Mouse (Mus musculus) midbrain, embryonic 12.5 days (tissue): ENCODE data around the gene 4930402F06Rik. TPM values are rescaled to one million over a fixed set of nuclear protein-coding genes. Genes with fewer than 3 reads are reported as not detected.

Experiments
- ATAC-seq: fragments of 200-750 bp; cut with Nextera tagmentation; 2 replicates; pipeline ENCODE4 v1.8.0; 2017; ENCODE audit warnings: low read depth, moderate TSS enrichment, moderate library complexity; ENCODE audit not compliant: low FRiP score
- H3K27ac ChIP-seq: fragments of 300-500 bp; sonication (generic); replicated peaks from 2 replicates; pipeline ENCODE4 v1.5.1; 2016; ENCODE audit warnings: mild to moderate bottlenecking
- H3K27me3 ChIP-seq: fragments of 300-500 bp; sonication (generic); 2 replicates; pipeline ENCODE4 v1.6.1; 2016; ENCODE audit warnings: mild to moderate bottlenecking
- H3K36me3 ChIP-seq: fragments of 300-500 bp; sonication (generic); 2 replicates; pipeline ENCODE4 v1.6.1; 2016
- H3K4me1 ChIP-seq: fragments of 300-500 bp; sonication (generic); 2 replicates; pipeline ENCODE4 v1.6.1; 2016
- H3K4me2 ChIP-seq: fragments of 300-500 bp; sonication (generic); replicated peaks from 2 replicates; pipeline ENCODE4 v1.6.1; 2016; ENCODE audit warnings: mild to moderate bottlenecking, moderate library complexity
- H3K4me3 ChIP-seq: fragments of 300-500 bp; sonication (generic); 2 replicates; pipeline ENCODE4 v1.5.1; 2016; ENCODE audit warnings: mild to moderate bottlenecking
- H3K9ac ChIP-seq: fragments of 300-500 bp; sonication (generic); replicated peaks from 2 replicates; pipeline ENCODE4 v1.6.1; 2016; ENCODE audit warnings: mild to moderate bottlenecking, moderate library complexity
- H3K9me3 ChIP-seq: fragments of 300-500 bp; sonication (generic); 2 replicates; pipeline ENCODE4 v1.6.1; 2016; ENCODE audit warnings: mild to moderate bottlenecking
- WGBS: fragments of 180-500 bp; shearing (Covaris S2); methylation state at CpG from one replicate; pipeline ENCODE4 v1.1.7; 2016; 5-methylcytosine and 5-hydroxymethylcytosine counted together
- polyA plus RNA-seq: library from polyadenylated mRNA; unstranded; fragments of >200 nt; fragmentation: Nextera tagmentation; extraction: Ambion mirVana; gene quantifications from 2 replicates; pipeline ENCODE4 v1.2.1, GENCODE M21; 2016

Gene 4930402F06Rik
- polyA plus RNA-seq, 1 experiment from 2014 or later = not detected

DNA sequence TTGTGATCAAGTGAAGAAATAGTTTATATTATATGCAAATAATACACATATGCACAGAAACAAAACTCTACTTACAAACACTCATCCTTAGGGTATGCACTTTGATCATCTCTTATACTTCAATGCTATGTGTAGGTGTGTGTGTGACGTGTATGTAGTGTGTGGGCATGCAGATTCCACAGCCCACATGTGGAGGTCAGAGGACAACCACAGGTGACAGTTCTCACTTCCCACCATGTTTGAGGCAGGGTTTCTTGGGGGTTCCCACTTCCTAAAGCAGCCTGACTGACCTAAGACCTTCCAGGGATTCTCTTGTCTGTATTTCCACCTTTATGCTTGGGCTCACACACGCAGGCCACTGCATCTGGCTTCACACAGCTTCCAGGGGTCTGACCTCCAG, 15.3 kb upstream of the 4930402F06Rik start:
- H3K36me3 ChIP-seq = no peaks in the 10 kb centered on the region
- no peaks in the 10 kb centered on the region for H3K27me3 ChIP-seq
- 90% methylated on average over 2 of the region's 2 CpGs for WGBS
- no peak overlapping the region for H3K4me2 ChIP-seq
- no peak overlapping the region for H3K27ac ChIP-seq
- no peak for ATAC-seq
- no peak overlapping the region for H3K4me3 ChIP-seq
- H3K9ac ChIP-seq = no peak overlapping the region
- no peaks in the 10 kb centered on the region for H3K9me3 ChIP-seq
- no peaks in the 10 kb centered on the region for H3K4me1 ChIP-seq

DNA sequence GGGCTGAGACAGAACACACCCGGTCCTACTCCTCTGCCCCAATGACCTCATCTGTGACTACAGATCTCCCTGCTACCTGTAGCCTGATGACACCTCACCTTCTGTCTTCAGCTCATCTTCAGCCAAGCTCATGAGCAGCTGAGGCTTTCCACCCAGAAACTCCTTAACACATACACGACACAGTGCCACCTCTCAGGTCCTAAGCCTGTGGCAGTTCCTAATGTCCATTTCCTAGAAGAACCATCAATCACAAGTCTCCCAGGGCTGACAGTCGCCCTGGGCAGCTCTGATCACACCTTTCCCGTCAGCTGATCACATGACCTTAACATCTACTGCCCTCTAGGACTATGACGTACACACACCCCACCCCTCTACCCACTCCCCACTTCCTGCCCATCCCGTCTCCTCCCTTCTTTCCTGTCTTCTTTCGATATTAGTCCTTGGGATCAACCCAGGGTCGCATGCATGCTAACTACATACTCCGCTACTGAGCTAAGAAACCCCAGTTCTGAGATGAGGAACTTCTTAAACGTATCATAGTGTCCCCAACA, 14.7 kb upstream of the 4930402F06Rik start:
- no peak overlapping the region for H3K27ac ChIP-seq
- H3K36me3 ChIP-seq = no peaks in the 10 kb centered on the region
- no peaks in the 10 kb centered on the region for H3K27me3 ChIP-seq
- WGBS = 85% methylated on average over 10 of the region's 10 CpGs
- no peak overlapping the region for H3K9ac ChIP-seq
- no peak overlapping the region for H3K4me2 ChIP-seq
- no peak overlapping the region for H3K4me3 ChIP-seq
- no peak for ATAC-seq
- H3K4me1 ChIP-seq = no peaks in the 10 kb centered on the region
- no peaks in the 10 kb centered on the region for H3K9me3 ChIP-seq

DNA sequence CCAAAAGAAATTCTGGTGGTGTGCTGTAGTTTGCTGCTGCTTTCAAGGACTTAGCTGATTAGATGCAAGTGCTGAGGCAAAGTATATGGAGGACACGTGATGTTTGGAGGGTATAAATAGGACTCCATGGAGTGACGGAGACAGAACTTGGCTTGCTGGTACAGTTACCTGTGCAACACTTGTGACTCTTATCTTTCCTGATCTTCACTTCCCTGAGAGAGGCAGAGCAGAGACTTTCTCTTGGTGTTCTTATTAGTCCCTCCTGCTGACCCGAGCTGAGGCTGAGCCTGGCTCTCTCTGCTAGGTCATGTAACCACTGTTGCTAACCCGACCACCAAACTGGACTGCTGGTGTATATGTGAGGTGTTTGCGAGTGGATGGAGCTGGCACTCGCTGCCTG, 12.5 kb upstream of the 4930402F06Rik start:
- Histone ChIP-seq H3K9ac (no peak overlapping the region), H3K4me3 (no peak overlapping the region), H3K27ac (no peak overlapping the region), H3K27me3 (no peaks in the 10 kb centered on the region), H3K4me2 (no peak overlapping the region), H3K4me1 (no peaks in the 10 kb centered on the region), H3K36me3 (no peaks in the 10 kb centered on the region), H3K9me3 (no peaks in the 10 kb centered on the region)
- ATAC-seq = no peak
- 89% methylated on average over 6 of the region's 6 CpGs for WGBS

DNA sequence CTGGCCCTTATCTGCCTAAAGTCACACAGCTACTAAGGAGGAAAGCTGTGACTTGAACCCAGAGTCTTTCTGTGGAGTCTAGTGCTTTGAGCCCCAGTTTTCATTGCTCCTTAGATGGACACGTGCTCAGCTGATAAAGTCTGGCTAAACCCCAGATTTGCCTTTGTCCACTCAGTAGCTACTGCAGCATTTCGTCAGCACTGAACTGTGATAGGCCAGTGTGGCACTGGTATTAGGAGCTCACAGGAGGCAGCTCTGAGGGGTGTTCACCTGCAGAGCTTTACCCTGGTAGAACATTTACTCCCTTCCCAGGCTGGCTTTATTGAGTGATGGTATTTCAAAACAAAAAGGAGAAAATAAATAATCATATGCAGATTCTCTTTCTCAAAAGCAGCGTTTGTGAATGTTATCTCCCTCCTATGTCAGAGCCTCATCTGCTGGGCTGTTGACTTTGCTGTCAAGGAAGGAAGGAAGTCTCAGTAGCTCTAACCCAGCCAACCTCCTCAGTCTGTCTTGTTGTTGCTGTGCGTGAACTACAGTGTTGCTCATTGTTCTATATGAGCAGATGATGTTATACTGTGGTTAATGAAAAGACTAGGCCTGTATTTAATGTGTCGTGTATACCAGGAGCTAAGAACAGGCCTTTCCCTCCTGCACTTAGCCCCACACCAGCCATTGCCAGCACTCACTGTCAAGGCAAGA, 11.6 kb upstream of the 4930402F06Rik start:
- WGBS = 80% methylated on average over 5 of the region's 5 CpGs

DNA sequence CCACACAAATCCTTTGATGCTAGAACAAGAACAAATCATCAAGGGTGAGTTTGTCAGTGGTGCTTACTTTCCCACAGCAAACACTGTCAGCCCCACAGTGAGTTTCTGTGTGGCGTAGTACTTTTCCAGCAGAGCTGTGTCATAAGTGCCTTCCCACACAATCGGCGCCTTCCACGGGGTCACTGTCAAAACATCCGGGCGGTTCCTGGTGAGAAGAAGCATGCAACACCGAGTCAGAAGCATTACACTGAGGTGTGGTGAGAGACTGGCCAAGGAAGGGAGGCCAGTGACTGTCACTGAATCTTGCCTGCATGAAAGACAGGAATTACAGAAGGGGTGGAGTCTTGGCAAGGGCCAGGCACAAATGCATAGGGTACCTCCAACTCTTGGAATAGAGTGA, 10.9 kb upstream of the 4930402F06Rik start:
- H3K27ac ChIP-seq = no peak overlapping the region
- 74% methylated on average over 7 of the region's 7 CpGs for WGBS
- no peak overlapping the region for H3K4me2 ChIP-seq
- no peaks in the 10 kb centered on the region for H3K4me1 ChIP-seq
- H3K27me3 ChIP-seq = no peaks in the 10 kb centered on the region
- H3K36me3 ChIP-seq = no peaks in the 10 kb centered on the region
- ATAC-seq = no peak
- no peak overlapping the region for H3K9ac ChIP-seq
- no peak overlapping the region for H3K4me3 ChIP-seq
- H3K9me3 ChIP-seq = no peaks in the 10 kb centered on the region

More for the DNA sequence above, 11.6 kb upstream of the 4930402F06Rik start:
- ATAC-seq = no peak
- H3K4me2 ChIP-seq = no peak overlapping the region
- no peaks in the 10 kb centered on the region for H3K36me3 ChIP-seq
- H3K4me1 ChIP-seq = no peaks in the 10 kb centered on the region
- H3K9me3 ChIP-seq = no peaks in the 10 kb centered on the region
- H3K27ac ChIP-seq = no peak overlapping the region
- no peak overlapping the region for H3K4me3 ChIP-seq
- no peaks in the 10 kb centered on the region for H3K27me3 ChIP-seq
- no peak overlapping the region for H3K9ac ChIP-seq

DNA sequence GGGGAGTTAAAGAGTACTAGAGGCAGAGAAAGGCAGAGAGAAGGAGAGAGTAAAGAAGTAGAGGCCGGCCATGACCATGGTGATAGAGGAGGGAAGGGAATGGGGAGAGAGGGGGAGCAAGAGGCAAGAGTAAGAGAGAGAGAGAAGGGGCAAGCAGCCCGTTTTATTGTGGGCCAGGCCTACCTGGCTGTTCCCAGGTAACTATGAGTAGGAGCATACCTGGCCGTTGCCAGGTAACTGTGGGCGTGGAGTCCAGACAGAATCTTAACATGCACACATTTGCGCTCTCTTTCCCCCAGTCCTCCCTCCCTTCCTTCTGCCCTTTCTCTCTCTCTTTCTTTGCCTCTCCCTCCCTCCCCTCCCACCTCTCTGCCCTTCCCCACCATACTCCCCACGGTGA, 10.3 kb upstream of the 4930402F06Rik start:
- 90% methylated on average over 6 of the region's 6 CpGs for WGBS
- H3K27ac ChIP-seq = no peak overlapping the region

DNA sequence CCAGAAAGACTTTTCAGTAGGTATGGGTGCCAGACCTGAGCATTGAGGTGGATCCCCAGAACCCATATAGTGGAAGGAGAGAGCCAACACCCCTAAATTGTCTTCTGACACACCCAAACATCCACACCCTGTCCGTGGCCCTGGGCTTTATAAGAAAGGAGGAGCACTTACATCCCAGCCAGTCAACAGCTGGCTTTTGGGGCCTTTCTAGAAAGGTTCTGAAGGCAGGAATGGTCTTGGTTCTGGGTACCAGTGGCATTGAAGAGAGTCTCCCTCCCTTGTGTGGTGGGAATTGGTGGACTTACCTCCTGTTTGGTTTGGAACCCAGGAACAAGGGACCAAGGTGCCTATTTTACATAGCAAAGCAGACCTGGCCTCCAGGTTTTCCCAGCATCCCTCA, 9.6 kb upstream of the 4930402F06Rik start:
- Histone ChIP-seq H3K4me1 (no peaks in the 10 kb centered on the region), H3K36me3 (no peaks in the 10 kb centered on the region), H3K9ac (no peak overlapping the region), H3K27me3 (no peaks in the 10 kb centered on the region), H3K9me3 (no peaks in the 10 kb centered on the region), H3K4me2 (no peak overlapping the region), H3K27ac (no peak overlapping the region), H3K4me3 (no peak overlapping the region)
- ATAC-seq = no peak
- WGBS = 43% methylated on average over 1 of the region's 1 CpGs

More for the DNA sequence above, 10.3 kb upstream of the 4930402F06Rik start:
- Histone ChIP-seq H3K27me3 (no peaks in the 10 kb centered on the region), H3K36me3 (no peaks in the 10 kb centered on the region), H3K4me3 (no peak overlapping the region), H3K9me3 (no peaks in the 10 kb centered on the region), H3K9ac (no peak overlapping the region), H3K4me1 (no peaks in the 10 kb centered on the region), H3K4me2 (no peak overlapping the region)
- no peak for ATAC-seq

DNA sequence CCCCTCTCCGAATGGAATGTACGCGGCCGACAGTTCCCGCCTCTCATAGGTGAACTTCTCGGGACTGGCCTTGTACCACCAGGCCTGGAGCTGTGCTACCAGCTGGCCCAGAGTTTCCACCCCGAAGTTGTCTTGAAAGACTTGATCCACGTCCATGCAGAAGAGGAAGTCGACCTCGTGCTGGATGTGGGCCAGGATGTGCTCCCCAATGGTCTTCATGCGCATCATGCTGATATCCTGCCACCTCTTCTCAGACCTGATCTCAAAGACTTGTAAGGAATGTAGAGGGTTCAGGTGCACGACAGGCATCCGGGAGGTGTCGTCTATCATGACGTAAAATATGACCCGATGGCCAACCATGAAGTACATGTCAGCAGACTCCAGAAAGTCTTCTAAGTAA, 5.4 kb upstream of the 4930402F06Rik start:
- Histone ChIP-seq H3K27ac (no peak overlapping the region), H3K9me3 (no peaks in the 10 kb centered on the region), H3K36me3 (no peaks in the 10 kb centered on the region), H3K4me1 (no peaks in the 10 kb centered on the region), H3K27me3 (no peaks in the 10 kb centered on the region), H3K4me3 (no peak overlapping the region), H3K4me2 (no peak overlapping the region), H3K9ac (no peak overlapping the region)
- no peak for ATAC-seq
- WGBS = 92% methylated on average over 16 of the region's 16 CpGs

GRCm38 (mm10) chr2:35400739-35401138, 3.8 kb upstream of the 4930402F06Rik start:
- H3K4me2 ChIP-seq = no peak overlapping the region
- no peak overlapping the region for H3K9ac ChIP-seq
- no peaks in the 10 kb centered on the region for H3K4me1 ChIP-seq
- WGBS = 89% methylated on average over 7 of the region's 7 CpGs
- no peak overlapping the region for H3K4me3 ChIP-seq
- ATAC-seq = no peak
- H3K27ac ChIP-seq = no peak overlapping the region
- no peaks in the 10 kb centered on the region for H3K9me3 ChIP-seq
- H3K36me3 ChIP-seq = no peaks in the 10 kb centered on the region
- H3K27me3 ChIP-seq = 0 out of 2 replicates have a peak, but pooled peaks cover 4% of the 10 kb centered on the region

DNA sequence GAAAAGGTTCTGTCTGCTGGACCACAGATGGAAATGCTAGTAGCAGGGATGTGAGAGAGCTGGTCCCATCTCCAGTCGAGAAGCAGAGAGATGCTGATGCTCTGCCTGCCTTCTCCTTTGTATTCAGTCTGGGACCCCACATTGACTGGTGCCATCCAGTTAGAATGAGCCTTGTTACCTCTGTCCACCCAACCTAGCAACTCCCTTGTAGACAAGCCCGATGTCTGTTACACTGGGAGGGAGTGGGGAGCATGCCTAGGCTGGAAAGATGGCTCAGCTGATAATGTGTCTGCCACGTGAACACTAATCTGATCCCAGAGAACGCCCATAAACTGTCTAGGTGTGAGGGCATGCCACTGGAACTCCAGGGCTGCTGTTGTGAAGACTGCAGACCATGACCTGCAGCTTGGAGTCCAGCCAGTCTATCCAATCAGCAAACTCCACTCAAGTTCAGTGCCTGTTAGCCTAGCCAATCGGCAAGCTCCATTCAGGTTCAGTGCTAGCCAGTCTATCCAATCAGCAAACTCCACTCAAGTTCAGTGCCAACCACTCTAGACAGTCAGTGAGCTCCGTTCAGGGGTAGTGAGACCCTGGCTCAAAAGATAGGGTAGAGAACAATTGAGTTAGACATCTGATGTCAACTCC, 1.3 kb upstream of the 4930402F06Rik start:
- Histone ChIP-seq H3K4me2 (no peak overlapping the region), H3K4me3 (no peak overlapping the region)

GRCm38 (mm10) chr2:35397590-35398173, 707 bp upstream of the 4930402F06Rik start:
- Histone ChIP-seq H3K36me3 (no peaks in the 10 kb centered on the region), H3K27me3 (0 out of 2 replicates have a peak, but pooled peaks cover 4% of the 10 kb centered on the region), H3K4me3 (no peak overlapping the region), H3K4me1 (no peaks in the 10 kb centered on the region), H3K4me2 (no peak overlapping the region), H3K9me3 (no peaks in the 10 kb centered on the region), H3K27ac (no peak overlapping the region), H3K9ac (no peak overlapping the region)
- WGBS = 50% methylated on average over 11 of the region's 11 CpGs
- no peak for ATAC-seq

More for the DNA sequence above, 1.3 kb upstream of the 4930402F06Rik start:
- Histone ChIP-seq H3K4me1 (no peaks in the 10 kb centered on the region), H3K27ac (no peak overlapping the region), H3K36me3 (no peaks in the 10 kb centered on the region), H3K27me3 (0 out of 2 replicates have a peak, but pooled peaks cover 4% of the 10 kb centered on the region), H3K9me3 (no peaks in the 10 kb centered on the region), H3K9ac (no peak overlapping the region)
- ATAC-seq = no peak
- WGBS = 85% methylated on average over 6 of the region's 6 CpGs

DNA sequence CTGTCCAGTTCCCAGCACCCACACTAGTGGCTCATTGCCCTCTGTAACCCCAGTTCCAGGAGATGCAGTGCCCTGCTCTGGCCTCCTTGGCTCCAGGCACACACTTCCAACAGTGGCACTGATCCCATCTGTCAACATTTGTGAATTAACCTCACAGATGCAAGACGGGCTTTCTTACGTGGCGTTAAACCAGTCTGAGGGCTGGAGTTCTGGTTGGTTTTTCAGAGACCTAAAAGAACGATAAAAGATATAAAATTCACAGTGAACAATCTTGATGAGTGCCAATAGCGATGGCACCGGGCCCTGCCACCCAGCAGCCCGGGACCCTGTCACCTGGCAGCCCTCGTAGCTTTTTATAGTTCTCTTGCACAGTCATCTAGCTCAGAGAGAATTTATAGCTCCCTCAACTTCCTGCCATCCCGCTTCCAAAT, 11.5 kb downstream of the 4930402F06Rik start:
- no peaks in the 10 kb centered on the region for H3K4me1 ChIP-seq
- H3K36me3 ChIP-seq = no peaks in the 10 kb centered on the region
- H3K9me3 ChIP-seq = no peaks in the 10 kb centered on the region
- no peak overlapping the region for H3K9ac ChIP-seq
- H3K4me2 ChIP-seq = no peak overlapping the region
- no peaks in the 10 kb centered on the region for H3K27me3 ChIP-seq
- H3K27ac ChIP-seq = no peak overlapping the region
- WGBS = 85% methylated on average over 9 of the region's 9 CpGs
- no peak for ATAC-seq
- no peak overlapping the region for H3K4me3 ChIP-seq
